Mouse (Mus musculus): Measurements from ENCODE around the gene Zfp991.
"Not testable (repeated sequence)": the region's sequence is repeated elsewhere in the genome, so short reads cannot be mapped to it uniquely, and the experiment has no call there.

The Zfp991 gene

GRCm38 (mm10) chr4:147131837-147132459, at the start of gene Zfp991:
TSS of gene Zfp991 (plus strand) at chr4:147132038.
- not testable (repeated sequence) for DNase-seq (ENCODE audit: low read depth, low spot score)

- not testable (repeated sequence) for DNase-seq (ENCODE audit: low read depth, low spot score)
These were observed 36.2 kb upstream of the Zfp991 start for GRCm38 (mm10) chr4:147095641-147096040.

- DNase-seq (ENCODE audit: low read depth, low spot score), result not testable (repeated sequence)
These were observed 29.9 kb upstream of the Zfp991 start for GRCm38 (mm10) chr4:147101666-147102626.

- not testable (repeated sequence) for DNase-seq (ENCODE audit: low read depth, low spot score)
These were observed 28.0 kb upstream of the Zfp991 start for GRCm38 (mm10) chr4:147103814-147104213.

- not testable (repeated sequence) for DNase-seq (ENCODE audit: low read depth, low spot score)
These were observed 14.0 kb upstream of the Zfp991 start for GRCm38 (mm10) chr4:147117839-147118238.

- not testable (repeated sequence) for DNase-seq (ENCODE audit: low read depth, low spot score)
These were observed 9.6 kb upstream of the Zfp991 start for GRCm38 (mm10) chr4:147122286-147122685.

- DNase-seq (ENCODE audit: low read depth, low spot score), result not testable (repeated sequence)
These were observed 8.0 kb upstream of the Zfp991 start for GRCm38 (mm10) chr4:147123797-147124196.

GRCm38 (mm10) chr4:147124400-147125306, 7.2 kb upstream of the Zfp991 start:
- not testable (repeated sequence) for DNase-seq (ENCODE audit: low read depth, low spot score)

- not testable (repeated sequence) for DNase-seq (ENCODE audit: low read depth, low spot score)
These were observed 6.5 kb upstream of the Zfp991 start for GRCm38 (mm10) chr4:147125326-147125725.

- not testable (repeated sequence) for DNase-seq (ENCODE audit: low read depth, low spot score)
These were observed 6.0 kb upstream of the Zfp991 start for GRCm38 (mm10) chr4:147125870-147126269.

GRCm38 (mm10) chr4:147126435-147126834, 5.4 kb upstream of the Zfp991 start:
- DNase-seq (ENCODE audit: low read depth, low spot score), result not testable (repeated sequence)

- not testable (repeated sequence) for DNase-seq (ENCODE audit: low read depth, low spot score)
These were observed 4.7 kb upstream of the Zfp991 start for GRCm38 (mm10) chr4:147127137-147127536.

- DNase-seq (ENCODE audit: low read depth, low spot score), result not testable (repeated sequence)
These were observed 3.7 kb upstream of the Zfp991 start for GRCm38 (mm10) chr4:147128152-147128551.

- DNase-seq (ENCODE audit: low read depth, low spot score), result not testable (repeated sequence)
These were observed 1.8 kb downstream of the Zfp991 start for GRCm38 (mm10) chr4:147133596-147133995.

- not testable (repeated sequence) for DNase-seq (ENCODE audit: low read depth, low spot score)
These were observed 9.9 kb downstream of the Zfp991 start for GRCm38 (mm10) chr4:147141757-147142156.

GRCm38 (mm10) chr4:147165282-147165681, 33.4 kb downstream of the Zfp991 start:
- not testable (repeated sequence) for DNase-seq (ENCODE audit: low read depth, low spot score)

- not testable (repeated sequence) for DNase-seq (ENCODE audit: low read depth, low spot score)
These were observed 38.7 kb downstream of the Zfp991 start for GRCm38 (mm10) chr4:147170547-147170946.

GRCm38 (mm10) chr4:147171557-147171956, 39.7 kb downstream of the Zfp991 start:
- DNase-seq (ENCODE audit: low read depth, low spot score), result not testable (repeated sequence)

GRCm38 (mm10) chr4:147176279-147176880, 44.5 kb downstream of the Zfp991 start:
- not testable (repeated sequence) for DNase-seq (ENCODE audit: low read depth, low spot score)

- not testable (repeated sequence) for DNase-seq (ENCODE audit: low read depth, low spot score)
These were observed 49.4 kb downstream of the Zfp991 start for GRCm38 (mm10) chr4:147181141-147181685.
